22 mouse cellular contexts compared by ENCODE assay signal in genomic region chr7:45446589-45446988, GRCm38 (mm10). TPM values are rescaled to one million over a fixed set of nuclear protein-coding genes. Genes with fewer than 3 reads are reported as not detected.
"Had no signal": no experiment of that assay in that cellular context is flagged by ENCODE, and none has a peak within 500 bp of the region (broad histone marks: within the 10 kb centered on the region; RNA-seq: fewer than 3 reads in every experiment).

No protein-coding gene starts in this region.

- H3K9ac ChIP-seq: lung, embryonic 15.5 days; midbrain, embryonic 13.5 days; midbrain, embryonic 15.5 days; neural tube, embryonic 12.5 days; stomach, embryonic 15.5 days had no signal

- ATAC-seq: midbrain, embryonic 13.5 days; midbrain, embryonic 15.5 days had no signal

- H3K27ac ChIP-seq: lung, embryonic 15.5 days; macrophage; midbrain, embryonic 13.5 days; midbrain, embryonic 15.5 days; neural tube, embryonic 12.5 days; stomach, embryonic 15.5 days; stomach, postnatal 0 days had no signal

- H3K9me3 ChIP-seq: lung, embryonic 15.5 days; megakaryocyte, embryonic 14.5 days; midbrain, embryonic 13.5 days; midbrain, embryonic 15.5 days; neural tube, embryonic 12.5 days; stomach, embryonic 15.5 days had no signal

- H3K4me1 ChIP-seq: lung, embryonic 15.5 days; midbrain, embryonic 15.5 days; neural tube, embryonic 12.5 days had no signal

- H3K4me3 ChIP-seq: lung, embryonic 15.5 days; megakaryocyte, embryonic 14.5 days; midbrain, embryonic 13.5 days; midbrain, embryonic 15.5 days; neural tube, embryonic 12.5 days; stomach, embryonic 15.5 days had no signal

- H3K4me2 ChIP-seq: lung, embryonic 15.5 days; midbrain, embryonic 11.5 days; midbrain, embryonic 13.5 days; midbrain, embryonic 15.5 days; neural tube, embryonic 12.5 days; stomach, embryonic 15.5 days had no signal

- DNase-seq: lung, adult 2 months; lung, postnatal 14 days; lung, postnatal 36 days; right cerebral cortex, postnatal 14 days; thymus, adult 2 months; thymus, postnatal 25 days; thymus, postnatal 4 days had no signal

- H3K27me3 ChIP-seq: lung, embryonic 15.5 days; megakaryocyte, embryonic 14.5 days; midbrain, embryonic 13.5 days; midbrain, embryonic 15.5 days; neural tube, embryonic 12.5 days; stomach, embryonic 15.5 days had no signal

RNA-seq across cellular contexts. Expression of gene Lhb, which starts 26.0 kb away (rescaled TPM):
- total RNA-seq: megakaryocyte progenitor cell, adult 5-6 weeks; midbrain, postnatal 0 days; monocyte, adult 5-6 weeks; neutrophil, adult 5-6 weeks had no signal
- polyA plus RNA-seq: macrophage; midbrain, embryonic 11.5 days; neural tube, embryonic 12.5 days; neural tube, embryonic 14.5 days; spleen, adult 2 months; stomach, embryonic 15.5 days; stomach, postnatal 0 days had no signal
